Comparison of ENCODE assay signal across 8 mouse cellular contexts in genomic region chr3:89159211-89159610, GRCm38 (mm10). TPM values are rescaled to one million over a fixed set of nuclear protein-coding genes. Genes with fewer than 3 reads are reported as not detected.
A peak's percentile ranks its signal among the peaks of the same experiment; 100 is the strongest.
DNase-seq lines count a peak whose midpoint lies in the region; ATAC-seq and TF ChIP-seq lines count a peak whose summit lies in the region.

No protein-coding gene starts in this region.

- no peaks in the 10 kb centered on the region for H3K36me3 ChIP-seq in forebrain, postnatal 0 days (ENCODE audit: insufficient read depth)
- no peaks in the 10 kb centered on the region for H3K36me3 ChIP-seq in intestine, postnatal 0 days (ENCODE audit: control insufficient read depth, insufficient read depth)
- H3K36me3 ChIP-seq in lung, embryonic 14.5 days (ENCODE audit: insufficient read depth), result no peaks in the 10 kb centered on the region

- no peaks in the 10 kb centered on the region for H3K27me3 ChIP-seq in forebrain, postnatal 0 days (ENCODE audit: insufficient read depth, low read length)
- H3K27me3 ChIP-seq in intestine, postnatal 0 days (replicated peaks; ENCODE audit: control insufficient read depth, insufficient read depth, low read length), result no peaks in the 10 kb centered on the region; the same call in 1 of the 2 replicates
- H3K27me3 ChIP-seq in lung, embryonic 14.5 days (ENCODE audit: insufficient read depth, low read length), result peaks cover 11% of the 10 kb centered on the region

- peak overlapping the region; percentile 89 for H3K4me2 ChIP-seq in forebrain, postnatal 0 days (ENCODE audit: low read depth)
- peak overlapping the region; percentile 99 for H3K4me2 ChIP-seq in intestine, postnatal 0 days (replicated peaks; ENCODE audit: low read depth)
- H3K4me2 ChIP-seq in lung, embryonic 14.5 days, result peak overlapping the region; percentile 96

- H3K9me3 ChIP-seq in forebrain, postnatal 0 days (ENCODE audit: low read length), result no peaks in the 10 kb centered on the region
- H3K9me3 ChIP-seq in intestine, postnatal 0 days (ENCODE audit: control insufficient read depth), result no peaks in the 10 kb centered on the region
- H3K9me3 ChIP-seq in lung, embryonic 14.5 days (ENCODE audit: low read depth, low read length), result no peaks in the 10 kb centered on the region

- peak; percentile 7; the same call in 1 of the 2 replicates for ATAC-seq in forebrain, postnatal 0 days
- no peak for ATAC-seq in intestine, postnatal 0 days
- ATAC-seq in lung, embryonic 14.5 days (ENCODE audit: insufficient read depth), result no peak

- no peak for TF ChIP-seq CTCF in forebrain, postnatal 0 days (IDR thresholded peaks at IDR 0.05; ENCODE audit: low read depth)
- TF ChIP-seq CTCF in intestine, postnatal 0 days (IDR thresholded peaks at IDR 0.05; ENCODE audit: low read depth), result no peak
- no peak for TF ChIP-seq CTCF in lung, embryonic 14.5 days (IDR thresholded peaks at IDR 0.05; ENCODE audit: low read depth)

- 3% methylated on average over 13 of the region's 13 CpGs for WGBS in forebrain, postnatal 0 days
- WGBS in intestine, postnatal 0 days, result 2% methylated on average over 13 of the region's 13 CpGs
- under 1% methylated on average over 13 of the region's 13 CpGs for WGBS in lung, embryonic 14.5 days

- DNase-seq in gastrocnemius, adult 18-20 months (ENCODE audit: low spot score), result peak; percentile 49
- no peak for DNase-seq in gastrocnemius, postnatal 25 days
- peak; percentile 82 for DNase-seq in adrenal gland, postnatal 14 days
- no peak for DNase-seq in forebrain, postnatal 0 days
- peak; percentile 78 for DNase-seq in lung, embryonic 14.5 days
- peak; percentile 74 for DNase-seq in ovary, postnatal 36 days (ENCODE audit: low spot score)
- no peak for DNase-seq in cerebellum, postnatal 36 days

- peak overlapping the region; percentile 76 for H3K4me3 ChIP-seq in forebrain, postnatal 0 days (ENCODE audit: low read depth, low read length)
- H3K4me3 ChIP-seq in intestine, postnatal 0 days (ENCODE audit: low read depth, low read length), result peak overlapping the region; percentile 54
- H3K4me3 ChIP-seq in lung, embryonic 14.5 days (ENCODE audit: low read depth, low read length), result peak overlapping the region; percentile 58

- H3K27ac ChIP-seq in forebrain, postnatal 0 days (ENCODE audit: low read depth, low read length), result peak overlapping the region; percentile 41; the same call in 1 of the 2 replicates
- no peak overlapping the region for H3K27ac ChIP-seq in intestine, postnatal 0 days (ENCODE audit: low read depth, low read length)
- H3K27ac ChIP-seq in lung, embryonic 14.5 days (ENCODE audit: low read depth), result no peak overlapping the region

- H3K9ac ChIP-seq in forebrain, postnatal 0 days, result peak overlapping the region; percentile 69
- H3K9ac ChIP-seq in intestine, postnatal 0 days (ENCODE audit: low read depth, low read length), result no peak overlapping the region
- H3K9ac ChIP-seq in lung, embryonic 14.5 days, result no peak overlapping the region

- 0 out of 2 replicates have a peak, but pooled peaks cover 8% of the 10 kb centered on the region for H3K4me1 ChIP-seq in forebrain, postnatal 0 days (ENCODE audit: insufficient read depth)
- H3K4me1 ChIP-seq in intestine, postnatal 0 days (replicated peaks; ENCODE audit: control insufficient read depth, insufficient read depth, low read length), result no peaks in the 10 kb centered on the region
- H3K4me1 ChIP-seq in lung, embryonic 14.5 days (ENCODE audit: insufficient read depth), result no peaks in the 10 kb centered on the region

RNA-seq across cellular contexts. Expression of gene Hcn3, which starts 0.8 kb away (rescaled TPM):
- under 1 TPM; 0.14 to 0.26 TPM for total RNA-seq in gastrocnemius, adult 18-20 months (2021)
- under 1 TPM in 1 of 2 experiments, not detected in 1; 0.43 TPM for total RNA-seq in gastrocnemius, postnatal 25 days (2021)
- total RNA-seq in adrenal gland, postnatal 14 days (2021), result 3.3 and 5.3 TPM in 2 replicates
- 44.9 and 45.5 TPM in 2 replicates for total RNA-seq in forebrain, postnatal 0 days (2014; rRNA removed)
- polyA plus RNA-seq in forebrain, postnatal 0 days (2015; fragmentation: Nextera tagmentation; extraction: Ambion mirVana), result 22.7 and 30.3 TPM in 2 replicates
- polyA plus RNA-seq in intestine, postnatal 0 days (2015; fragmentation: Nextera tagmentation; extraction: Ambion mirVana), result 1.1 TPM in 2 replicates
- 0.47 and 0.61 TPM in 2 replicates for polyA plus RNA-seq in lung, embryonic 14.5 days (2014; fragmentation: Nextera tagmentation; extraction: Ambion mirVana)

RNA-seq across cellular contexts. Expression of gene Clk2, which starts 5.4 kb away (rescaled TPM):
- total RNA-seq in gastrocnemius, adult 18-20 months (2021), result 10 to 100 TPM; 16.6 to 18.6 TPM
- total RNA-seq in gastrocnemius, postnatal 25 days (2021), result 10 to 100 TPM; 16.0 to 16.3 TPM
- 50.3 and 69.1 TPM in 2 replicates for total RNA-seq in adrenal gland, postnatal 14 days (2021)
- total RNA-seq in forebrain, postnatal 0 days (2014; rRNA removed), result 35.6 and 43.1 TPM in 2 replicates
- polyA plus RNA-seq in forebrain, postnatal 0 days (2015; fragmentation: Nextera tagmentation; extraction: Ambion mirVana), result 11.2 and 12.8 TPM in 2 replicates
- polyA plus RNA-seq in intestine, postnatal 0 days (2015; fragmentation: Nextera tagmentation; extraction: Ambion mirVana), result 8.5 and 8.6 TPM in 2 replicates
- polyA plus RNA-seq in lung, embryonic 14.5 days (2014; fragmentation: Nextera tagmentation; extraction: Ambion mirVana), result 26.1 and 26.4 TPM in 2 replicates

RNA-seq across cellular contexts. Expression of gene Scamp3, which starts 18.1 kb away (rescaled TPM):
- total RNA-seq in gastrocnemius, adult 18-20 months (2021), result 10 to 100 TPM; 37.8 to 38.4 TPM
- total RNA-seq in gastrocnemius, postnatal 25 days (2021), result 10 to 100 TPM; 33.2 to 38.2 TPM
- total RNA-seq in adrenal gland, postnatal 14 days (2021), result 75.4 and 76.9 TPM in 2 replicates
- total RNA-seq in forebrain, postnatal 0 days (2014; rRNA removed), result 44.3 and 63.7 TPM in 2 replicates
- 116 and 124 TPM in 2 replicates for polyA plus RNA-seq in forebrain, postnatal 0 days (2015; fragmentation: Nextera tagmentation; extraction: Ambion mirVana)
- polyA plus RNA-seq in intestine, postnatal 0 days (2015; fragmentation: Nextera tagmentation; extraction: Ambion mirVana), result 80.5 and 86.3 TPM in 2 replicates
- 90.2 and 98.9 TPM in 2 replicates for polyA plus RNA-seq in lung, embryonic 14.5 days (2014; fragmentation: Nextera tagmentation; extraction: Ambion mirVana)

RNA-seq across cellular contexts. Expression of gene Pklr, which starts 23.3 kb away (rescaled TPM):
- not detected for total RNA-seq in gastrocnemius, adult 18-20 months (2021)
- not detected for total RNA-seq in gastrocnemius, postnatal 25 days (2021)
- 1.6 and 15.1 TPM in 2 replicates for total RNA-seq in adrenal gland, postnatal 14 days (2021)
- 0.08 and 0.76 TPM in 2 replicates for total RNA-seq in forebrain, postnatal 0 days (2014; rRNA removed)
- polyA plus RNA-seq in forebrain, postnatal 0 days (2015; fragmentation: Nextera tagmentation; extraction: Ambion mirVana), result 0.19 TPM in 1 of 2 replicates, not detected in the other
- polyA plus RNA-seq in intestine, postnatal 0 days (2015; fragmentation: Nextera tagmentation; extraction: Ambion mirVana), result 91.8 and 103 TPM in 2 replicates
- polyA plus RNA-seq in lung, embryonic 14.5 days (2014; fragmentation: Nextera tagmentation; extraction: Ambion mirVana), result 0.08 TPM in 1 of 2 replicates, not detected in the other

RNA-seq across cellular contexts. Expression of gene Fam189b, which starts 23.7 kb away (rescaled TPM):
- 10 to 100 TPM; 16.5 to 22.2 TPM for total RNA-seq in gastrocnemius, adult 18-20 months (2021)
- total RNA-seq in gastrocnemius, postnatal 25 days (2021), result 10 to 100 TPM; 13.4 to 16.4 TPM
- 15.0 and 21.1 TPM in 2 replicates for total RNA-seq in adrenal gland, postnatal 14 days (2021)
- total RNA-seq in forebrain, postnatal 0 days (2014; rRNA removed), result 8.9 and 12.7 TPM in 2 replicates
- 23.8 and 31.8 TPM in 2 replicates for polyA plus RNA-seq in forebrain, postnatal 0 days (2015; fragmentation: Nextera tagmentation; extraction: Ambion mirVana)
- polyA plus RNA-seq in intestine, postnatal 0 days (2015; fragmentation: Nextera tagmentation; extraction: Ambion mirVana), result 4.9 and 5.9 TPM in 2 replicates
- 18.2 and 19.4 TPM in 2 replicates for polyA plus RNA-seq in lung, embryonic 14.5 days (2014; fragmentation: Nextera tagmentation; extraction: Ambion mirVana)

Comparison
In these comparisons a context has a peak if more than half of its experiments do, and no peak if none do; other contexts are left out.
1. DNase-seq: peak in gastrocnemius, adult 18-20 months (single experiment), adrenal gland, postnatal 14 days (single experiment), lung, embryonic 14.5 days (single experiment) and ovary, postnatal 36 days (single experiment); none in gastrocnemius, postnatal 25 days (single experiment), forebrain, postnatal 0 days (single experiment) and cerebellum, postnatal 36 days (0 of 2).
2. Peak in every context shown above with its lines, with median percentiles within 50 percentile points of each other: H3K4me2 ChIP-seq and H3K4me3 ChIP-seq.